Mouse (Mus musculus) erythroblast, adult 5-6 weeks (primary cell): ENCODE measurements around the gene Olfr172. TPM values are rescaled to one million over a fixed set of nuclear protein-coding genes. Genes with fewer than 3 reads are reported as not detected.

ENCODE experiments used
- ATAC-seq: replicated peaks from 2 replicates; pipeline ENCODE4 v1.8.0; 2016; ENCODE audit warnings: moderate number of reproducible peaks, mild to moderate bottlenecking, moderate TSS enrichment, inconsistent platforms; ENCODE audit not compliant: poor library complexity, low FRiP score, severe bottlenecking
- total RNA-seq, 2 experiments: library from RNA; stranded (forward) in 1 of 2; stranded (reverse) in 1 of 2; fragments of 150-400 nt in 1 of 2; fragments of 200-764, 138-1000 nt in 1 of 2; gene quantifications; 2 replicates each; pipeline versions ENCODE4 v1.2.3 to v1.2.4; 2015 to 2017; ENCODE audit warnings: low replicate concordance in 2 of 2

The Olfr172 gene
- total RNA-seq (2015; ENCODE audit: low replicate concordance), result not detected in 2 replicates
- not detected in 2 replicates for total RNA-seq (2017; ENCODE audit: low replicate concordance)

- no peak for ATAC-seq
These were observed at the start of gene Olfr172 for GRCm38 (mm10) chr16:58763076-58763475. Olfr172 (minus strand) TSS chr16:58763176.

- ATAC-seq, result no peak
These were observed 37.2 kb upstream of the Olfr172 start, which contains the start of gene Olfr173 for GRCm38 (mm10) chr16:58800168-58800567. Olfr173 (minus strand) TSS chr16:58800268.

GRCm38 (mm10) chr16:58756191-58756590, 6.8 kb downstream of the Olfr172 start:
- no peak for ATAC-seq

- ATAC-seq, result 0 out of 2 replicates have a peak, but pooled peaks have one; percentile 46
These were observed 11.7 kb downstream of the Olfr172 start for GRCm38 (mm10) chr16:58751314-58751713.

- no peak for ATAC-seq
These were observed 16.3 kb downstream of the Olfr172 start for GRCm38 (mm10) chr16:58746715-58747114.

- no peak for ATAC-seq
These were observed 22.2 kb downstream of the Olfr172 start for GRCm38 (mm10) chr16:58740751-58741150.

GRCm38 (mm10) chr16:58738800-58739199, 24.2 kb downstream of the Olfr172 start:
- peak; percentile 76; the same call in 1 of the 2 replicates for ATAC-seq

- no peak for ATAC-seq
These were observed 24.8 kb downstream of the Olfr172 start for GRCm38 (mm10) chr16:58738205-58738604.

- ATAC-seq, result peak; percentile 59
These were observed 34.8 kb downstream of the Olfr172 start for GRCm38 (mm10) chr16:58728176-58728671.

GRCm38 (mm10) chr16:58727477-58728131, 35.4 kb downstream of the Olfr172 start, which contains the start of gene Cldnd1:
Cldnd1 (plus strand) TSS chr16:58727910.
- ATAC-seq, result peak; percentile 99

- no peak for ATAC-seq
These were observed 36.1 kb downstream of the Olfr172 start for GRCm38 (mm10) chr16:58726680-58727476.

- ATAC-seq, result no peak
These were observed 40.7 kb downstream of the Olfr172 start for GRCm38 (mm10) chr16:58722292-58722691.

GRCm38 (mm10) chr16:58718666-58719120, 44.3 kb downstream of the Olfr172 start, which contains the start of gene Gpr15:
Gpr15 (minus strand) TSS chr16:58719070.
- no peak for ATAC-seq

GRCm38 (mm10) chr16:58715018-58715417, 48.0 kb downstream of the Olfr172 start:
- ATAC-seq, result no peak

GRCm38 (mm10) chr16:58713128-58713527, 49.8 kb downstream of the Olfr172 start:
- no peak for ATAC-seq

GRCm38 (mm10) chr16:58712221-58712620, 50.8 kb downstream of the Olfr172 start:
- ATAC-seq, result no peak
